Mouse (Mus musculus) lung, adult 2 months (tissue): ENCODE data around the gene Gm7029.

Experiments
- CTCF ChIP-seq: fragments of 200-500 bp; IDR thresholded peaks from 2 replicates; pipeline ENCODE4 v1.5.1; 2011; ENCODE audit warnings: mild to moderate bottlenecking, low read length, control low read depth; ENCODE audit not compliant: insufficient read depth
- POLR2A ChIP-seq: fragments of 200-500 bp; IDR thresholded peaks from 2 replicates; pipeline ENCODE4 v1.6.1; 2011; ENCODE audit warnings: low read depth, mild to moderate bottlenecking, control low read depth, low read length, borderline replicate concordance; ENCODE audit errors: extremely low read depth

- TF ChIP-seq CTCF: no peak
- TF ChIP-seq POLR2A: no peak
These were observed 36.9 kb downstream of the Gm7029 start for GRCm38 (mm10) chr17:33910346-33911051.
